Mouse (Mus musculus): Measurements from ENCODE around the gene Sufu. TPM values are rescaled to one million over a fixed set of nuclear protein-coding genes. Genes with fewer than 3 reads are reported as not detected.
A peak's percentile ranks its signal among the peaks of the same experiment; 100 is the strongest.

Sufu gene
- total RNA-seq, 2 experiments from 2014 or later, result 1.2 to 10.8 TPM

DNA sequence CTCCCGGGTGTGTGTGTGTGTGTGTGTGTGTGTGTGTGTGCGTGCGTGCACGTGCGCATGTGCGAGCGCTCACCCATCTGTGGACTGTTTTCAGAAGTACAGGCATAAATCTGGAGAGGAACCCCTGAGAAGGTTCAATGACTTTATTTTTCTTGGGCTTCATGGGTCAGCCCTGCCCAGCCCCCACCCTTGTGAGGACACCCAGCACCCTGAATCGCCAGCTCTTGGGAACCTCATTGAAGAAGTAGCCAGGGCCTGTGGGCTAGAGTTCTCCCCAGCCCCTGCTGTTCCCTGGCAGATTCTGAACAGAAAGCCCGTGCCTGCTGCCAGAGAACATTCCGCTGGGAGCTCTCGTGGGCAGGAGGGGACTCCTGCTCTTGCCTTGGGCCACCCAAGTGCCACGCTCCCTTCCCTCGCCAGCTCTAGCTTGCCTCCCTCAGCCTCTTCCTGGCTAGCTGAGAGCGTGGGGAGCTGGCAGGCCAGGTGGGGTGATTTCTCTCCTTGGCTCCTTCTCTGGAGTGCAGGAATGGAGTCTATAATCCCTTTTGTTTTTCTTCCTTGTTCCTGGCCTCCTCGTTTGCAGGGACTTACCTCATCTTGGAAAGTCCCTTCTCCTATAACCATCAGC is 87.1 kb downstream of the Sufu start:
- ATAC-seq (replicated peaks; ENCODE audit: low FRiP score, poor library complexity, severe bottlenecking), result no peak

DNA sequence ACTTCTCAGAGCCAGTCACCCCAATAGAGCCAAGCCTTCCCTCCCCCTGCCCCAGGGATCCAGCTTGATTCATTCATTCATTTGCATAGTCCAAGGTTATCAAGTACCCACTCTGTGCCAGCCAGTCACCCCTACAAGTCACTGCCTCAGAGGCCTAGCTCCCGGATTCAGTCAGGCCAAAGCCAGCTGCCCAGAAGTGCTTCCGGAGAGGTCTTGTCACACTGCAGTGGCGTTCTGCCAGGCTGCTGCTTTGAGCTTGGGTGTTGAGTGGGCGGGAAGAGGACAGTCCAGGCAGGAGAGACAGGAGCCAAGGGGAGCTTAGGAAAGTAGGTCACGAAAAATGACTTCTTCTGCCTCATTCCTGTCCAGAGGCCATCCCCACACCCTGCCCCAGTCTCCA is 87.8 kb downstream of the Sufu start:
- ATAC-seq (replicated peaks; ENCODE audit: low FRiP score, poor library complexity, severe bottlenecking), result no peak

DNA sequence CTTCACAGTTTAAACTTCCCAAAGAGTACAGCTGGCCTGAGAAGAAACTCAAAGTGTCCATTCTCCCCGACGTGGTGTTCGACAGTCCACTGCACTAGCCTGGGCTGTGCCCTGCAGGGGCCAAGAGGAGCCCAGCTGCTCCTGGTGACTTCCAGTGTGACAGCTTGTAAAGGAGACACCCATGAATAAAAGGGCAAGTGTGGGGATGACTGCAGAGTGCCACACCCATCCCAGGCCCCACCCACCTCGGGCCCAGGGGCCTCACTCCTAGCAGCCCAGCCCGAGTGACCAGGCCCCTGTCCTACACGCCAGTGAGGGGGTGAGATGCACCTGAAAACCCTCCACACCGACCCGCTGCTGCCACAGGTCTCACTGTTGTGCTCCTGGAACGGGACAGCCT is 89.2 kb downstream of the Sufu start:
- no peak for ATAC-seq (replicated peaks; ENCODE audit: low FRiP score, poor library complexity, severe bottlenecking)

DNA sequence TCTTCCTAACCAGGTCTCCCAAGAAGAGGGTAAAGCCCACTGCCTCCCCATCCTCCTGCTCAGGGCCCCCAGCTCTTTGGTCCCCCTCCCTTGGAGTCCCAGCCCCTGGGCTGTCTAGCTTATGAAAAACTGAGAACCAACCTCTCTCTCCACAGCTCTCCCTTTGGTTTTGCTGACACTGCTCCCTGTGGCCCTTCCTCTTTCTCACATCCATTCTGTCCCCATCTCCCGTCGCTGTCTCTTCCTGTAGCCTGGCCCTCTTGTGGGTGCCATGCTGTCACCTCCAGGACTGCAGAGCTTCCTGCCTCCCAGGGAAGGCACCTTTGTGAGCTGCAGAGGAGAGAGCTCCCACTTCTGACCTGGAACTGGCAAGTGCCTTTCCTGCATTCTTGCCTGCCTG is 90.0 kb downstream of the Sufu start:
- no peak for ATAC-seq (replicated peaks; ENCODE audit: low FRiP score, poor library complexity, severe bottlenecking)

DNA sequence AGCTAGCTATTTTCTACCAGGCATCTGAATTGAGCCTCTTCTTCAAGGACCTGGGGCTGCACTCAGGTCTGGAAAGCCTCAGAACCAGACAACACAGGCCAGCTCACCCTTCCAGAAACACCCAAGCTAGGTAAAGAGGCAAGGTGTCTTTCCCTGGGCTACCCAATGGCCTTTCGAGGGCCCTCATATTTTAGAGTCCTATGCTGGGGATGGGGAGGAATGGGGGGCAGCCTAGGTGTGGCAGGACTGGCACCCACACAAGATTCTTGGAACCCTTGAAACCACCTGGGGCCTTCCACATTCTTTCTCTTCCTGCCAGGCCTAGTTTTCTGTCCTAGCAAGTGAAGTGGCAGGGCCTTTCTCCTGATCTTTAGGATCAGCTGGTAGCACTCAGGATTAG is 92.8 kb downstream of the Sufu start:
- no peak for ATAC-seq (replicated peaks; ENCODE audit: low FRiP score, poor library complexity, severe bottlenecking)

DNA sequence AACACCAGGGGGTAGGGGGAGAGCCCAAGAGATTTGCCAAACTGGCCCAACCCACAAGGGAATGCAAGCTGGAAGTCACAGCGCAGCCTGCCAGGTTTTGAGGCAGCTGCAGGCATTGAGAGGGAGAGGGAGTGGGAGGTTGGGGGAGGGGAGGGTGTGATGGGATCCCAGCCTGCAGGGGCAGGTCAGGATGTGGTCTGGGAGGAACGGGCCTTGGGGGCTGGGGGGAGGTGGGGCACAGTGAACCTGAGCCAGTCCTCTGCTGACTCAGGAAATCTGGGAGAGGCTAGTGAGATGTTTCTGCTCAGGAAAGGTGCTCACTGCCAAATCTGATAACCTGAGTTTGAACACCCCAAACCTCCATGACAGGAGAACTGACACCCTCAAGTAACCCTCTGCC is 93.9 kb downstream of the Sufu start:
- ATAC-seq (replicated peaks; ENCODE audit: low FRiP score, poor library complexity, severe bottlenecking), result no peak

DNA sequence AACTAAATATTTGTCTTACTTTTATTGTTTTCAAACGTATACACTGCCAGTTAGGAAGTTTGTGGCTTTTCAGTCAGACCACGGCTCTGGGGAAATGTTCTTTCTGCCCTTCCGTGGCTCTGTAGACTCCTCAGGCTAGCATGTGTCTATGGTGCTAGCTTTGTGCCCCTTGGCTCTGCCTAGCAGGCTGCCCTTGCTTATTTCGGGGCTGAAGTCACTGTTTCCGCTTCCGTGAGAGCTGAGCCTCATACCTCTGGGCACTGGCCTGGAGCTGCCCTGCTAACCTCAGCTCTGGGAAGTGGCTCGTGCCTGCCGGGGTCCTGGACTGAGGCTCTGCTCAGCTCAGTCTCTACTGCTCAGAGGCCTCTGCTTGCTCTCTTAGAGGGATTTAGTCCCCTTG is 98.4 kb downstream of the Sufu start:
- ATAC-seq (replicated peaks; ENCODE audit: low FRiP score, poor library complexity, severe bottlenecking), result no peak

DNA sequence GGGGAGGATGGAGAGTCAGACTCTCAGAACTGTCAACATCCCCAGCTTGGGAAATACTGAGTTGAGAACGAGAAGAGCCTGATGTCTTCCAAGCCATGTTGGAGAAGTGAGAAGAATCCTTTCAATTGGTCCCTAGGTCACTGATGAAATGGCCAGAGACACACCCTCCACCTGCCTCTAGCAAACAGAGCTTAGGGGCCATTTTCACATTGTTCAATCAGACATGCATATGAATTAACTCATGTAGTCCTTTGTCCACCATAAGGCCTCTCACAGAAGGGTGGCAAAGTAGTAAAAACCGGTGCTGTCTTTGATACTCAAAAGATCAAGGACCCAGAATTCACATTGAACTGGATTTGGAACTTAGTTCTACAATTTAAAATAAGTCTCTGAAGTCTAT is 100.5 kb downstream of the Sufu start:
- no peak for ATAC-seq (replicated peaks; ENCODE audit: low FRiP score, poor library complexity, severe bottlenecking)

DNA sequence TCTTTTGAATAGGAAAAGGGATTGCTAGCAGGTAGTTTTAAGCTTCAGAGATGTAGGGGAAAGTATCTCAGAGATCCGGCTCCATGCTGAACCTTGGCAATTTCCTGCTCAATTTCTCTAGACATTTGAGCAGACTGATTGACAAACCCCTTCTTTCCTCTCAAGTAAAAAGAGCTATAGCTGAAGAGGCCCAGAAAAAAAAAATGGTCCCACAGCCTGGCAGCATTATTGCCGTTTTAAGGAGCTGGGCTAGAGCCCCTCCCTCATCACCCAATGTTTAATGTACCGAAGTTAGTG is 102.8 kb downstream of the Sufu start:
- no peak for ATAC-seq (replicated peaks; ENCODE audit: low FRiP score, poor library complexity, severe bottlenecking)

DNA sequence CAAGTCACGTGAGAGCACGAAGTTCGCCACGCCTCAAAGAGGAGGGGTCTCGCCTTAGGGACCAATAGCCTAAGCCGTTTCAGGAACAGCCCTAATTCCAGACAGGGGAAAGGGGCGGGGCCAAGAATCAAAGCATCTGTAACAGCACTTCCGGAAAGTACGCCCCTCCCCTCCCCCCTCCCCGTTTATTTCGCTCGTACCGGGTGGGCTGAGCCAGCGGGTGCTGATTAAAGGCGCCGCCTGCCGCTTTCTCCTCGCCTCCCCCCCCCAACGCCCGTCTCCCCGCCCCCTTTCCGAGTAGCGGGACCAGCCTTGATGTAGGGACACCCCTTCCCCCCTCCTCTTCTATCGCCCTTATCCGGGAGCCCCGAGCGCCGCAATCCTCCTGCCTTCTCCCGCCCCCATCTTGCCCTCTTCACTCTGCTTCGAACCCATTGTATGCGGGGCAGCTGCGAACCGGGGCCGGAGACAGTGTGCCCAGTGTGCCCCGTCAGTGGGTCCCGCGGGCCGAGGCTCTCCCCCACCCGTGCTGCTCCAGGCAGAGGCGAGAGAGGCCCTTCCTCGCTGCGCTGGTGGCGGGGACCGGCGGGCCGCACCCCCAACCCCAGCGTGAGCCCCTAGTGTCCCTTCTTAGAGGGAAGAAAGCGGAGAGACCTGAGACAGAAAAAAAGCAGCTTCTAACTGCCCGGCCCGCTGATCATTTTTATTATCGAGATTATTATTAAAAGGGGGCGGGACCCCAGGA is 103.3 kb downstream of the Sufu start:
- ATAC-seq (replicated peaks; ENCODE audit: low FRiP score, poor library complexity, severe bottlenecking), result peak; percentile 50

DNA sequence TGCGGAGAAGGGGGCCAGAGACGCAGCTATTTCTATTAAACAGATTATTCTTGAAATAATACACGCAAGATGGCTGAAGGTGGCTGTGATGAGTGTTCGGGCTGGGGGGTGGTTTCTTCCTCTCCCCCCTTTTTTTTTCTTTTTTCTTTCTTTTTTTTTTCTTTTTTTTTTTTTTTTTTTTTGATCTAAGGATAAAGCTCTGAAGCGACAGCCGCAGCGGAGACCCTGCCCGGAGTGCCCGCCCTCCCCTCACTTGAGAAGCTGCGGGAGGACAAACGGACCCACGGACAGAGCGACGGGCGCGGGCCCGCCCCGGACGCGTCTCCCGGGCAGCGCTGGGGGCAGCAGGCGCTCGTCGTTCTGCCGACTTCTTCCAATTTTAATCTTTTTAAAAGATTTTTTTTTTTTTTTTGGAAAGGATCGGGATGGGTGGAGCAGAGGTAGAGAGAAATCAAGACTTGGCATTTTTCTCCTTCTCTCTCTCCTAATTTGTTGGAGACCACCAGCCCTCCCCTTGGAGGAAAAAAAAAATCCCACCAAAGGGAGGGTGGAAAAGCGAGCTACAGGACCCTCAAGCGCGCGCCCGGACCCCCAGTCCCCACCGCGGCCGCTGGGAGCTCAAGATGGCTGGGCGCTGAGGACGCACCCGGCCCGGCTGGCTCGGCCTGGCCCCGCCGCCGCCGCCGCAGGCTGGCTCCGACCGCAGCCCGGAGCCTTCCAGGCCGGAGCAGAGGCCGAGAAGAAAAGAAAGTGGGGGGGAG is 104.1 kb downstream of the Sufu start:
- ATAC-seq (replicated peaks; ENCODE audit: low FRiP score, poor library complexity, severe bottlenecking), result no peak

DNA sequence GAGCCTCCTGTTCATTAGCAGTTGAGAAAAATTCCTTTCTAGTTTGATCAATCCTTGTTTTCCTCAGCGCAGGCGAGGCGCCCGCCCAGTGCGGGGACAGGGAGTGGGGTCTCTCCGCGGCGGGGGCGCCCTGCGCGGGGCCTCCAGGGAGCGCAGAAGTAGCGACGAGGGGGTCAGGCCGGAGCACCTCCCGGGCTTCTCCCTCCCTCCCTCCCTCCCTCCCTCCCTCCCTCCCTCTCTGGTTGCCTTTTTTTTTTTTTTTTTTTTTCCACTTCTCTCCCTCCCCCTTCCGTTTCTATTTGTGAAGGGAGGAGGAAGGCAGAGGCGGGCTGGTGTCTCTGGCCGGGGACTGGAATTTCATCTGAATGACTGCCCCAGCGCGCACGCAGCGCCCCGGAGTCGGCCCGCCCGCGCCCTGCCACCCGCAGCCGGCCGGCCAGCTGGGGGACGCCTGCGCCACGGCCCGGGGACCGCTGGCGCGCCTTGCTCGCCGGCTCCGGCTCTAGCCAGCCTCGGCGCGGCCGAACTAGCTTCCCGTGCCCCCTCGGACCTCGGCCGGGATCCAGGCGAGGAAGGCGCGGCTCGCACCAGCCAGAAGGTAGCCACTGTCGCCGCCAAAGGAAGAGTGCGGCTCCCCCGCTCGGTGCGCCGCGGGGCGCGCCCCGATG is 104.8 kb downstream of the Sufu start, which contains the start of gene Trim8:
TSS of gene Trim8 (plus strand) at position 302 of the 668 bp plus-strand sequence.
- no peak for ATAC-seq (replicated peaks; ENCODE audit: low FRiP score, poor library complexity, severe bottlenecking)

DNA sequence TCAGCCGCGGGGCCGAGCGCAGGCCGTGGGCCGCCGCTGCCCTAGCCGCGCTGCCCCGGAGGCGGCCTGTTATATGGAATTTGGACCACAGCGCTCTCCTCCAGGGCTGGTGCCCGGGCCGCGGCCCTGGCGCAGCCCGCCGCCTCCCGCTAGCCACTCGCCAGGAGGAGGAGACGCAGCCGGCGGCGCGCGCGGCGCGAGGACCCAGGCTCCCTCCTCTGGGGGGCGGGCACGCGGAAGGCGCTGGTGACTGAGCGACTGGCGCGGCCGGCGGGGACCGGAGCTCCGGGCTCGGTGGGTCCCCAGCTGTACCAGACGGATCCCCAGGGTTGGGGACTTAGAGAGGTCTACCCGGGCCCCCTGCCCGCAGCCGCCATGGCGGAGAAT is 105.4 kb downstream of the Sufu start:
- no peak for ATAC-seq (replicated peaks; ENCODE audit: low FRiP score, poor library complexity, severe bottlenecking)

DNA sequence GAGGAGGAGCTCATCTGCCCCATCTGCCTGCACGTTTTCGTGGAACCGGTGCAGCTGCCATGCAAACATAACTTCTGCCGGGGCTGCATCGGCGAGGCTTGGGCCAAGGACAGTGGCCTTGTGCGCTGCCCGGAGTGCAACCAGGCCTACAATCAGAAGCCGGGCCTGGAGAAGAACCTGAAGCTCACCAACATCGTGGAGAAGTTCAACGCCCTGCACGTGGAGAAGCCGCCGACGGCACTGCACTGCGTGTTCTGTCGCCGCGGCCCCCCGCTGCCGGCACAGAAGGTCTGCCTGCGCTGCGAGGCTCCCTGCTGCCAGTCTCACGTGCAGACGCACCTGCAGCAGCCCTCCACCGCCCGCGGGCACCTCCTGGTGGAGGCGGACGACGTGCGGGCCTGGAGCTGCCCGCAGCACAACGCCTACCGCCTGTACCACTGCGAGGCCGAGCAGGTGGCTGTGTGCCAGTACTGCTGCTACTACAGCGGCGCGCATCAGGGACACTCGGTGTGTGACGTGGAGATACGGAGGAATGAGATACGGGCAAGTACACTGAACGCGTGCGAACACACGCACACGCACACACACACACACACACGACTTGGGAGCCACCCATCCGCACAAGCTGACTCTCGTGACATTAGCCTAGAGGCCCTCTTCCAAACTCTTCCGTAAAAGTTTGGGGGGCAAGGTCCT is 105.9 kb downstream of the Sufu start:
- peak; percentile 74 for ATAC-seq (replicated peaks; ENCODE audit: low FRiP score, poor library complexity, severe bottlenecking)

DNA sequence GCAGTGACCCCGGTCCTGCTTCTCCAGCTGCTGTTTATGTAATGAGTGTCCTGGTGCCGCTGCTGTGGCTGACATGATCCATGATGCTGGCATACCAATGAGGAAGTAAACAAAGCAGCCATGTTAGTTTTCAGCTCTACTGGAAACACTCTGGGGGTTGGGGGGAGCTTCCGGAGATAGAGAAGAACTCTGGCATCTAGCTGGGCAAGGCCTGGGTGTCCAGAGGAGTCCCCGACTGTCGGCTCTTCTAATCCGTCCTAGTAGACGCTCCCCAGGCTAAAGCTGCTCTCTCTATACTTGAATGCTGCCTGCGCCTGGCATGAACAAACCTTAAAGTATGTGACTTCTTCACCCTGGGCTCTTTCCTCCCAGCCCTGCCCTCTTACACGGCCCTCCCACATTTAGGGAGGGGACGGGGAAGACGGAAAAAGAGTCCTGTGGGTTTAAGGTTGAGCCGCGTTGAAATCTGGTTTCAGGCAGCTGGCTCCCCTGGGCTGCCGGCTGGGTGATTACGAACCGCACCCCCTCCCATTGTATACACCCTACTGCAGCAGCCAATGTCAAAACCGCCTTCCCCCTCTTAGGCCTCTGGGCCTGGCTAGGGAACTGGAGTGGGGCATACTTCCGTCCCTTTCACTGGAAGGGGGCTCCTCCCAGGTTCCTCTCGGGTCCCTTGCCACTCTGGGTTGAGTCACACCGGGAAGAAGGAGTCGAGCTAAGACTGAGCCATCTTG is 106.8 kb downstream of the Sufu start:
- ATAC-seq (replicated peaks; ENCODE audit: low FRiP score, poor library complexity, severe bottlenecking), result peak; percentile 56

DNA sequence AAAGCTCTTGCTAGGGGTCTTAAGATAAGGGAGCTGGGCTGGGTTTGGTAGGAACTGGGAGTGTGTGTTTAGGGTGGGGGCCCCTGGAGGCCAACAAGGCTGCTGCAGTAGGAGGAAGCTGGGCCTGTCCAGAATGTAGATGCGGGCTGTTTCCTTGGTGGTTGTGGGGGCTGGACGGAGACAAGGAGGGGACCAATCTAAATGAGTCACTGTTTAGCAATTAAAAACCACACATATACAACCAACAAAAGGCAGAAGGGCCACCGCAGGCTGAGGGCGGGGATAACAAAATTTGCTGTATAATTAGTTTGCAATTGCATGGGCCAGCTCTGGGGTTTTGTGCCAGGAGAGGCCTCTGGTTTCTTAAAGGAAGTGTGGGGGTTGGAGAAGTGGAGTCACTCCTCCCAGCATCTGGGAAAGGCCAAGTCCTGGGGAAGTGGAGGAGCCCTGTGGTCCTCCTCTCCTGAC is 107.4 kb downstream of the Sufu start:
- ATAC-seq (replicated peaks; ENCODE audit: low FRiP score, poor library complexity, severe bottlenecking), result peak; percentile 33

DNA sequence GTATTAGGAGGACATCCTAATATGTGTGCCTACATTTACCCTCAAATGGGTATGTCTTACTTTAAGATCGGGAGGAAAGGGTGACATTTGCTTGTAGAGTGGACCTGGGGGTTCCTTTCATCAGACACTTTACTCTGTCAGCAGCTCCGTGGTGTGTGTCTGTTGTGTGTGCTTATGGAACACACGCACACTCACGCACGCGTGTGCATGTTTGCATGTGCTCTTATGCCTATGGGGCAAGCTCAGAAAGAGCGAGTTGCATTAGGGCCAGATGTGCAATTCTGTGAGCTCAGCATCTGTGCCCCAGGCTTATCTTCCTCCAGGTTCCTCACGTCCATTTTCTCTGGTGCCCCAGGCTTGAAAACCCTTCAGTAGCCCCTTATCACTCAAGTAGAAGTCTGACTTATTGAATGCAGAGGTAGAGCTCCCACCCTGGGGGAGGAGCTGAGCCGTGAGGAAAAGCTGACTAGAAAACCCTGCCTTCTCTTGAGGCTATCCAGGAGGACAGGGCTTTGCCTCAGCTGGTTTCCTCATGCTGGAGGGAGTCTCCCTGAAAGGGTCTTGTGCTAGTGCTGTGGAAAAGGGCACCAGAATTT is 108.2 kb downstream of the Sufu start:
- no peak for ATAC-seq (replicated peaks; ENCODE audit: low FRiP score, poor library complexity, severe bottlenecking)

DNA sequence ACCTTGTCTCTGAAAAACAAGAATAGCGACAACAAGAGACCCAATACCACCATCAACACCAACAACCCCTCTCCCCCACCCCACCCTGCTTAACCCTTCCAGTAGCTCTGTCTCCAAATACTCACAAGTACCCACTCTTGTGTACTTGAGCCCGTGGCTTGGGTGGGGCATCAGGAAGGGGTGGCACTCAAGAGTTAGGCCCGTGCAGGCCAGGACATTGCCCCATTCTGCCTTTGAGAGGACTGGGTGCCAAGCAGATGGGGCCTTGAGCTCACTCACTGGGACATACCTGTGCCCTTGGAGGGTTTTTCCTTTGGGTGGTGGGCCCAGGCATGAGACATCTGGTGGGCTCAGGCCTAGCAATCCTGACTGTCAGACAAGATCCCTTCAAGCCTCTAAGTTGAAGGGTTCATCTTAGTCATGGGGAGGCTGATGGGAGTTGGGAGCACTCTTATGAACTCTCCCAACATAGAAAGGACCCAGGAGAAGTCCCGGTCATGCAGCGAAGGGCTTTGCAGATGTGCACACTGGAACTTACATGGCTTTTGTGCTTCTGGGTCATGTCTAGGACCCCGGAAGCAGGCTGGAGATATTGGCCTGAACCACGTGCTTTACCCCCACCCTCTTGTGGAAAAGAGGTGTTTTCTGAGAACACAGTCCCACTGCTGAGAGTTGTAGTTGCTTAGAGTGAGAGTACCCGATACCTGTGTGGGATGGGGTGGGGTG is 109.1 kb downstream of the Sufu start:
- no peak for ATAC-seq (replicated peaks; ENCODE audit: low FRiP score, poor library complexity, severe bottlenecking)

Measured in erythroblast, adult 5-6 weeks (primary cell).